Mouse (Mus musculus) kidney, postnatal 4 days (tissue): ENCODE data around the gene Pla2g16.

Experiments
- DNase-seq, 2 experiments: peaks; one replicate each; pipeline ENCODE4 v3.0.0; 2021; ENCODE audit warnings: mixed read lengths in 2 of 2

The Pla2g16 gene

DNA sequence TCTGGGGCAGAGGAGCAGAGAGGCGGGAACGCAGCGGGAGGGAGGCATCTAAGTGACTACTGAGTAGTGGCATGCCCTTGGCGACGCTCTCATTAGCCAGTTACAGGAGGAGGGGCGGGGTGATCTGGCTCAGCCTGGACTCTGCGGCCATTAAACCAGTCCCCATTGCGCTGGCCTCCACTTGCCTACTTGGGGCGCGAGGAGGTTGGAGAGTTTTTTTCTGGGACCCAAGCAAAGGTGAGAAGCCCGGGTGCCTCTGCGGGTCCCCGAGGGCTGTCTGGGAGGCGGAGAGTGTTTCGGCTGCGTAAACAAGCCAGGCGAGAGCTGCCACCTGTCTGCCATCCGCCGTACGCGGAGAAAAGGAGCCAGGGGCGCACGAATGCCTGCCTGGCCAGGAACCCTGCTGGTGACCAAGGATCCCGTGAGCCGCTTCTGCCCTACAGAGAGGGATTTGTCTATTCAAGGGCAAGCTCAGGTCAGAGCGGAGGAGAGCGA, at the start of gene Pla2g16:
TSS of gene Pla2g16 (plus strand) at position 132 of the 495 bp plus-strand sequence.
- peak; percentile 70 to 83 for DNase-seq

- peak in 1 of 2 experiments; percentile 21 for DNase-seq
Measured at GRCm38 (mm10) chr19:7508026-7508425, 49.2 kb upstream of the Pla2g16 start.

DNA sequence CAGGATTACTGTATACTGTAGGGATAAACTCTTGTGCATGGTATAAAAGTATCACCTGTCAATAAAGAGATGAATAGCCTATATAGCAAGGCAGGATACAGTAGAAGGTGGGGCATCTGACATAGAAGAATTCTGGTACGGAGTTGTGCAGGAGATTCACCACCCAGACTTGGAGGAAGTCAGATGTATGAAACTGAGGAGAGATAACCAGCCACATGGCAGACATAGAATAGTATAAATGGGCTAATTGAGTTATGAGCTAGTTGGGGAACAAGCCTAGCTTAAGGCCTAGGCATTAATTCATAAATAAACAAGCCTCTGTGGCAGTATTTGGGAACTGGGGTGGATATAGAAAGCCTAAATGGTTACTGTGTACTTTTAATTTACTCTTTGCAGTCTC, 40.8 kb upstream of the Pla2g16 start:
- no peak for DNase-seq

DNA sequence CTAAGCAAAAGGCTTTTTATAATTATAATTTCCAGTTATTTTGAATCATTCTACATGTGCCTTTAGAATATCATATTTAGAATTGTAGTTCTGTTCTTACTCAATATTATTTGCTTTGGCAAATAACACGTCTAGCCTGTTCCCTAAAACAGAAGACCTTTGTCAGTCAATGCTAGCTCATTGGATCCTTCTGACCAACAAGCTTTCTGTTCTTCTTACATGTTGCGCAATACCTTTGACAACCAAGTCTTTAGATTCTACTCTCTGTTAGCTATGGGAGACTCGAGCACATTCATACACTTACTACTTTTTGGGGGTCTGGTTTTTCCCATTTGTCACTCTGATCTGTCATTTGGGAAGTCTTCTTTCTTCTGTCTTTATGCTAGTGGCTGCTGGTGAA, 35.6 kb upstream of the Pla2g16 start:
- DNase-seq, result no peak

DNA sequence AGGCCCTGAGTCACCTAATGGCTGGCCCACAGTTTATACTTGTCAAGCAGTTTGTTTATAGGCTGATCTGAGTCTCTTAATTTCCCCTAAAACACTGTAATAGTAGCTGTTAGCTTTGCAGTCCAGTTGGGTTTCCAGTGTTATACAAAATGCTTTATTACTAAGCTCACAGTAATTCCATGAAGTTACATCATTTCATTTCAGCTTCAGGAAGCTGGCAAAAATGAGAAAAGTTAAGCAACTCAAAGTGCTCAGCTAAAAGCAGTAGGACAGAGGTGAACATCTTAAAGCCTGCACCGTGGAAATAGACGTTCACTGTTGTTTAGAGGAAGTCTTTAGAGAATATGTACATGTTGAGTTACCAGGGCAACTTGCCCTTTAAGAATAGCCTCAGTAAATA, 34.4 kb upstream of the Pla2g16 start:
- no peak for DNase-seq

GRCm38 (mm10) chr19:7523292-7523691, 34.0 kb upstream of the Pla2g16 start:
- DNase-seq, result peak; percentile 11 to 16

GRCm38 (mm10) chr19:7523781-7524180, 33.5 kb upstream of the Pla2g16 start:
- no peak for DNase-seq

DNA sequence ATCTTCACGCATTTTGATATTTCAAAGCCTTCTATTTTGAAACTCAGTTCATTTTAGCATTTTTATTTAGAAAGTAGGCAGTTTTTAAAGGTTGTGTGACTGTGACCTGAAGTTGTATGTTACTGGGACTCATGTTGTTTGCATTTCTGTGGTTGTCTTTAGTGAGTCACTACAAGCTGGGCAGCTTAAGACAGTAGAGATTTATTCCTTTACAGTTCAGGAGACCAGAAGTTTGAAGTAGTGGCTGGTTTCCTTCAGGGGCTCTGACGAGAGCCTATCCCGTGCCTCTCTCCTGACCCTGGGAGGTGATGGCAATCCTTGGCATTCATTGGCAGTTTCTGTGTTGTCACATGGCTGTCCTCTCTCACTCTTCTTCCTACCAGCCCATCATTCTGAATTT, 32.4 kb upstream of the Pla2g16 start:
- DNase-seq, result no peak

- peak; percentile 74 to 78 for DNase-seq
Measured at GRCm38 (mm10) chr19:7528639-7529428, 28.4 kb upstream of the Pla2g16 start.

GRCm38 (mm10) chr19:7531906-7532305, 25.4 kb upstream of the Pla2g16 start:
- no peak for DNase-seq

- DNase-seq, result no peak
Measured at GRCm38 (mm10) chr19:7533891-7534290, 23.4 kb upstream of the Pla2g16 start.

- DNase-seq, result no peak
Measured at GRCm38 (mm10) chr19:7548924-7549323, 8.3 kb upstream of the Pla2g16 start.

GRCm38 (mm10) chr19:7551550-7552300, 5.5 kb upstream of the Pla2g16 start:
- no peak for DNase-seq

- no peak for DNase-seq
Measured at GRCm38 (mm10) chr19:7552301-7552673, 5.0 kb upstream of the Pla2g16 start.

- no peak for DNase-seq
Measured at GRCm38 (mm10) chr19:7553441-7553840, 3.8 kb upstream of the Pla2g16 start.

GRCm38 (mm10) chr19:7554881-7555280, 2.4 kb upstream of the Pla2g16 start:
- DNase-seq, result no peak

GRCm38 (mm10) chr19:7556641-7557040, 618 bp upstream of the Pla2g16 start:
- DNase-seq, result no peak

GRCm38 (mm10) chr19:7557844-7558243, 585 bp downstream of the Pla2g16 start:
- DNase-seq, result no peak

DNA sequence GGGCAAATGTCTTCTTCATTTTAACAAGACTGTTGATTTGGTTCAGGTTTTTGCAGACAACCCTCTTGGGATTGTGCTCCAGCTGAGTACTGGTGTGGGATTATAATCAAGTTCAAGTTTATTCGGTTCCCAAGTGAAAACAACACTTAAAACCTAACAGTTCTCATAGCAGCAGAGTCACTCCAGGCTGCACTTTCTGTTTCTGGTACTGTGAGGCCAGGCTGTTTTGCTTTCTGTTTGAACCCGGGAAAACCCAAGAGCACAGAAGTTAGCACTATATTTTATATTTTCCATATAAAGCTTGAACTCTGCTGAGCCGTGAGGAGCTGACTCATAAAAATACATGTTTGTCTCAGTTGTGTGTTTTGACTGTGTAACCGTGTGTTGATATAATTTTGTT, 1.4 kb downstream of the Pla2g16 start:
- no peak for DNase-seq

DNA sequence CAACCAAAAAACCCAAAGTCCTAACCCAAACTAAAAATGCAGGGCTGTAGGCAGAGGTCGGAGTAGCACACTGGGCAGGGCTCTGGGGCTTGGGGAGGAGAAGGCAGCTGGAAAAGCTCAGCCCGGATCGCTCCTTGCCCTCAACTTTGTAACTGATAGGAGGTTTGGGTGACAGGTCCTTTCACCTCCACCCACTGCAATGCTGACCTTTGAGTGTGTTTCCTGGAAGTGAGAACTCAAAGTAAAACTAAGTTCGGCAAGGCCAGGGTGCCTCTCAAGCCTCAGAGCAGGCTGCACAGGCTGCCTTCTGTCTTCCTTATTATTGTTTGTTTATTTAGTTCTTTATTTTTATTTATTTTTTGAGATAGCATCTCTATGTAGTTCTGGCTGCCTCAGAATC, 2.7 kb downstream of the Pla2g16 start:
- DNase-seq, result no peak

DNA sequence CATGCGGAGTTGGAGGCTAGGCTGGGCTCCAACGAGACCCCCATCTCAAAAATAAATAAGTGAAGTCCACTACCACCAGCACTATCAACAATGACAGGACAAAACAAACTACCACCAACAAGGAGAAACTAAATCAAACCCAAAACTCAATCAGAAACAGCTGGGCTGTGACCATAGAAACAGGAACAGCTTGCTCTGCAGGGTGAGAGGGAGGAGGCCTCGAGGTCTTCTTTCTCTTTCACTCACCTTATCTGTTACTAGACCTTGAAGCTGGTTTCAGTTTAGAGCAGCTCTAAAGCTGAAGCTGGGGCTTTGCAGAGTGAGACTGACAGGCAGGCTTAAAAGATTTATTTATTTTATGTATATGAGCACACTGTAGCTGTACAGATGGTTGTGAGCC, 4.2 kb downstream of the Pla2g16 start:
- no peak for DNase-seq

DNA sequence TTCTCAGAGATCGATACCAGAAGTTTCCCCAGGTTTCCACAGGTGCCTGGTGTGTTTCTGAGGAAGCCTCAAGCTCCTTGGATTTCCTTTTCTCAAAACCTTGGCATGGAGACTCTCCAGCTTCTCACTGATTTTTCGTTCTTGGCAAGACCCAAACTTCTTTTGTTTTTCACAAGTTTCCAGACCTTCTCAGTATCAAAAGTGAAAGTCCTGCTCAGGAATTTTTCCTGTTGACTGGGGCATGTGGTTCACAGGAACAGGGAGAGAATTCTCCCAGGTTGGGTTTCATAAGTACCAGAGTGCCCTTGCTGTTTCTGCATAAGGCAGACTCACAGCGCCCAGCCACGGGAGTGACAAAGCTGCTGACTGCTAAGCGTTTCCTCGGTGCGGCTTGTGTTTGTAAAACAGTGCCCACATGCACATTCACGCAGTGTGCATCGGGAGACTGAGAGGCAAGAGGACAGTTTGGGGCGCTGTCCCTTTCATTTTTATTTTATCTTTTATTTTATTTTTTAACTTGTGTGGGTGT, 5.4 kb downstream of the Pla2g16 start:
- no peak for DNase-seq

DNA sequence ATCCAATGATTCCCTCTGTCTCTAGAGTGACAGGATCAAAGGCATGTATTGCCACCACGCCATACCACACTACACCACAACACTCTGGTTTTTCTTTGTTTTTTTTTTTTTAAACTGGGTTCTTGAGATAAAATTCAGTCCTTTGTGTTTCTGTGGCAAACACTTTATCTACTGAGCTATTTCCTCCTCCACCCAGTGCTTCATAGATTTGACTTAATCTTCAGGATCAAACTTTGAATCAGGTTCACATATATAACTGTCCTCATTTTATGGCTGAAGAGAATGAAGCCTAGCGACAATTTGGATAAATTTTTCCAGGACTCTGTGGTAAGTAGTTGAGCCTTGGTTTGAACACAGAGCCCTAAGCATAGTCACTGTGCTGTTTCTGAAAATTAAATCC, 6.4 kb downstream of the Pla2g16 start:
- DNase-seq, result no peak

DNA sequence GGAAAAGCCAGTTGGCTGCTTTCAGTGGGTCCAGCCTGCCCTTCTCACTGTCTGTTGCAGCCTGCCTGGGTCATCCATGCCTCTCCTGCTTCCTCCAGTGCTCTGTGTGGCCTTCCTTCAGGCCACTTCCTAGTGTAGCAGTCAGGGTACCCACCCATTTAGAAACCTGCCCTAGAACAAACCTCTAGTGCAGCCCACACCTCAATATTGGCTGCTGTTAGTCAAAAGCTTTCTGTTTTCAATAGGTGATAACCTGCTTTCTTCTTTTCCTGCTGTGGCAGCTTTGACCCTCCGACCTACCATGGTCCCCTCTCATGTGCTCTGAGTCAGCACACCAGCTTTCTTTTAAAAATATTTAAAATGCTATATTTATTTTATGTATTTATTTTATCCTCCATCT, 7.2 kb downstream of the Pla2g16 start:
- DNase-seq, result no peak
